20 mouse cellular contexts compared by ENCODE assay signal in the genomic region with DNA sequence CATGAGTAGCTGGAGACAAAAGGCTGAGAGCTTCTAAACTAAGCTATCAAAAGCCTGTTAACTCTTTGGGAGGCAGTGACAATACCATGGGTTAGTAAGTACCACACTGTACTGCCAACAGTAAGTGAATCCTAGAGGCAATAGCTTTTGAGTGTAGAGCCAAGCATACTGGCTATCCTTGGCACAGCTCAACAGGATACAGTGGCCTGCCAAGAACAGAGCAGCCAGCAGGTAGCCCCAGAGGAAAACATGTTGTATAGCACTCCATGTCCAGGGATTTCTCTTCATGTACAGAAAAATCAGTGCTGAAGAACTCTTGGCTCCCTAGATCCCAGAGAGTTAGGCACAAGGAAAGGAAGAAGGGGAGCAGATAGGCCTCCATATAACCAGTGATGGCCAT.
DNase-seq lines count a peak whose midpoint lies in the region; ATAC-seq lines count a peak whose summit lies in the region.
"Had no signal": no experiment of that assay in that cellular context is flagged by ENCODE, and none has a peak within 500 bp of the region (broad histone marks: within the 10 kb centered on the region; RNA-seq: fewer than 3 reads in every experiment).

No protein-coding gene starts in this region.

- no peak overlapping the region for H3K4me2 ChIP-seq in heart, embryonic 12.5 days
- H3K4me2 ChIP-seq: embryonic facial prominence, embryonic 12.5 days; forebrain, embryonic 12.5 days; hindbrain, embryonic 12.5 days; liver, embryonic 15.5 days had no signal

- no peaks in the 10 kb centered on the region for H3K27me3 ChIP-seq in heart, embryonic 12.5 days (replicated peaks)
- H3K27me3 ChIP-seq: embryonic facial prominence, embryonic 12.5 days; forebrain, embryonic 12.5 days; hindbrain, embryonic 12.5 days; liver, embryonic 15.5 days had no signal

- no peak overlapping the region for H3K4me3 ChIP-seq in heart, embryonic 12.5 days
- H3K4me3 ChIP-seq: embryonic facial prominence, embryonic 12.5 days; forebrain, embryonic 12.5 days; heart, embryonic 10.5 days; hindbrain, embryonic 12.5 days; limb, embryonic 10.5 days; liver, embryonic 15.5 days had no signal

- intact Hi-C loops in left cerebral cortex, postnatal 4 days (cut with DNase I) = no loop called here

- ATAC-seq in heart, embryonic 12.5 days (ENCODE audit: insufficient number of reproducible peaks, low FRiP score) = no peak
- ATAC-seq: inflammation-experienced regulatory T-cells, adult 6 months had no signal

- H3K27ac ChIP-seq in heart, embryonic 12.5 days (ENCODE audit: poor library complexity, severe bottlenecking) = no peak overlapping the region
- H3K27ac ChIP-seq: embryonic facial prominence, embryonic 12.5 days; forebrain, embryonic 12.5 days; heart, embryonic 10.5 days; hindbrain, embryonic 12.5 days; limb, embryonic 10.5 days; liver, embryonic 15.5 days had no signal

- no peaks in the 10 kb centered on the region for H3K36me3 ChIP-seq in heart, embryonic 12.5 days
- H3K36me3 ChIP-seq: embryonic facial prominence, embryonic 12.5 days; forebrain, embryonic 12.5 days; heart, embryonic 10.5 days; hindbrain, embryonic 12.5 days; limb, embryonic 10.5 days; liver, embryonic 15.5 days had no signal

- no peaks in the 10 kb centered on the region for H3K9me3 ChIP-seq in heart, embryonic 12.5 days (replicated peaks)
- H3K9me3 ChIP-seq: embryonic facial prominence, embryonic 12.5 days; forebrain, embryonic 12.5 days; heart, embryonic 10.5 days; hindbrain, embryonic 12.5 days; limb, embryonic 10.5 days; liver, embryonic 15.5 days had no signal

- no peak overlapping the region for H3K9ac ChIP-seq in heart, embryonic 12.5 days
- H3K9ac ChIP-seq: embryonic facial prominence, embryonic 12.5 days; forebrain, embryonic 12.5 days; hindbrain, embryonic 12.5 days; liver, embryonic 15.5 days had no signal

- DNase-seq in heart, adult 8-10 months (ENCODE audit: low spot score) = peak; percentile 8
- DNase-seq in cerebellum, adult 18-20 months = peak; percentile 87 to 89
- peak; percentile 95 for DNase-seq in cerebellum, adult 9-11 months
- DNase-seq in spleen, postnatal 4 days (ENCODE audit: low spot score in 2 of 2) = no peak
- DNase-seq in left cerebral cortex, postnatal 4 days = no peak
- DNase-seq in spleen, adult 18-20 months = no peak
- DNase-seq: gastrocnemius, postnatal 36 days; kidney, adult 18-20 months; liver; lung, postnatal 4 days; midbrain, embryonic 14.5 days; thymus, postnatal 14 days had no signal

- H3K4me1 ChIP-seq in heart, embryonic 12.5 days (replicated peaks) = no peaks in the 10 kb centered on the region
- H3K4me1 ChIP-seq: embryonic facial prominence, embryonic 12.5 days; forebrain, embryonic 12.5 days; heart, embryonic 10.5 days; hindbrain, embryonic 12.5 days; limb, embryonic 10.5 days; liver, embryonic 15.5 days had no signal

Comparison
In these comparisons a context has a peak if more than half of its experiments do, and no peak if none do; other contexts are left out.
1. DNase-seq: peak in heart, adult 8-10 months (single experiment), cerebellum, adult 18-20 months (2 of 2) and cerebellum, adult 9-11 months (single experiment); none in spleen, postnatal 4 days (0 of 2), left cerebral cortex, postnatal 4 days (single experiment) and spleen, adult 18-20 months (0 of 2).